Mouse (Mus musculus): Measurements from ENCODE around the gene Aqr.

The Aqr gene

DNA sequence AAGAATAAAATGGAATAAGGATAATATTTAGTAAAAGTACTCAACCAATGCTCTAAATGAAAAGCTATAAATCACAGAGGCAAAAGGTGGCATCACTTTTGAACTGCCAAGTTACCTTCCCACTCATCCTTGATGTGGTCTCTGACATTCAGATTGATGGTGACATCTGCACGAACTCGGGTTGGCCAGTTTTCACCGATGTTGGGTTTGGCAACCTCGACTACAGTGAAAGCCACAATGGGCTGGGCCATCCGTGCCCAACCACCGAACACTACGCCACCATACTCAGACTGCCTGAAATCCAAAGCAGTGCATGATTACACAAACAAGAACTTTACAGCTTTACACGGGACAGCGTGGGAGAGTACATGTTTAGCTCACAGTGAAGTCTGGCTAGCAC is 50.1 kb downstream of the Aqr start:
- in situ Hi-C loops (cut with MboI, MseI), result no loop called here

DNA sequence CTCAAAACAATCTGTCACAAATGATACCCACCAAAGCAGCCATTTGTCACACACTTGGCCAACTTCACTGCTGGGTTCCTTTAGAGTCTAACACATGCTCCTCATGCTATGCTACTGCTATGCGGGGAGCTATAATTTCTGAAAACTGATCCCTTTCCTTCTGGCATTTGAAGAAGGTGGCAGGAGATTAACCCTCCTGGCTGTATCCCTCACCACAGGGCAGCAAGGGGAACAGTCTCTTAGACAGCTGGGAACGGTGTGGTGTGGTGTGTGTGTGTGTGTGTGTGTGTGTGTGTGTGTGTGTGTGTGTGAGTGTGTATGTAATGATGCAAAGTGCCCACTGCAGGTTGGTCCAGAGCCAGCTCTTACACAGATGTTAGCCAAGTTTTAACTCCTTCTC is 51.0 kb downstream of the Aqr start:
- in situ Hi-C loops (cut with MboI, MseI), result no loop called here

DNA sequence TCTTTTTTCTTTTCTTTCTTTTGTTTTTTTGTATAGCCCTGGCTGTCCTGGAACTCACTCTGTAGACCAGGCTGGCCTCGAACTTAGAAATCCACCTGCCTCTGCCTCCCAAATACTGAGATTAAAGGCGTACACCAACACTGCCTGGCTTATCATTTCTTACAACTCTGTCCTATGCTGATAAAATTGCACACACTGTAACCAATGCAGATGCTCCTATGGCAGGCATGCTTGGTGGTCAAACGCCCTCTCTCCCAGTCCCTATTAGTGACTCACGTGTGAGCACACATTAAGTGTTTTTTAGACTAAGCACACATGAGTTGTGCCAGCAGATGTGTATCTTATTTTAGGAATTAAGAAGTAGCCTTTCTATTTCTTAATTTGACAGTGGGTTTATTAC is 53.5 kb downstream of the Aqr start:
- in situ Hi-C loops (cut with MboI, MseI), result no loop called here

DNA sequence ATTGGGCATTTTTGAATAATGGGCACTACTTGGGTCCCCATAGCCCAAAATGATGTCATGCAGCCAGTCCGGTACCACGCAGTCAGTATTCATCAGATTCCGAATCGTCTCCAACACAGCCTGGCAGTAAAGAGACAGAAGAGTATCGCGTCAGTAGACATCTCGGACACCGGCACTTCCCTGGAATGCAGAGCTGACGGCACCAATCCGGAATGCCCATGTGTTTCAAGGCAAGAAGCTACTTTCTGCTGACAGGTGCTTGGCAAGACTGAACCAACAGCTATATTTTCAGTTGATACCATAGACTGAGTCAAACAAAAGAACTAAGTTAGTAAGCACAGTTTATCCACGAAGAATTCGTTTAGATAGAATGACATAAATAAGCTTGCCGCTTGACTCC is 56.2 kb downstream of the Aqr start:
- in situ Hi-C loops (cut with MboI, MseI), result no loop called here

DNA sequence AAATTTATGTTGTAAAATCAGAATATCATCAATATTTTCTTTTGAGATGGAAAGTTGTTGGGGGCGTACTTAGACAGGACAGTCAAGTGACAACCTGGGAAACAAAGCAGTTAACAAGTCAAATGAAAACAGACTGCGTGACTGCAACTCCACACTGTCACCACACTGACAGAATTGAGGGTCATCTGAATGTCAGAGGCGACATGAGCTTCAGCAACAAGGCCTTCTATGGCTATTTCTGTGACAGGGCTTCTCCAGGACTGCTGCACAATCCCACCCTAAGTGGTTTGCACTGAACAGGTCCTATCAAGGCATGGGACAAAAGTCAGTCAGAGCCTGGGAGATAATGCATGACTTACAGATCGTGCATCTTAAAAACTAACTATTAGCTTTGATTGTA is 63.5 kb downstream of the Aqr start:
- in situ Hi-C loops (cut with MboI, MseI), result loop anchor here (25.0 kb wide), 1 partner anchor 286 kb away; the partner anchor contains the start of genes Arhgap11a and Scg5

DNA sequence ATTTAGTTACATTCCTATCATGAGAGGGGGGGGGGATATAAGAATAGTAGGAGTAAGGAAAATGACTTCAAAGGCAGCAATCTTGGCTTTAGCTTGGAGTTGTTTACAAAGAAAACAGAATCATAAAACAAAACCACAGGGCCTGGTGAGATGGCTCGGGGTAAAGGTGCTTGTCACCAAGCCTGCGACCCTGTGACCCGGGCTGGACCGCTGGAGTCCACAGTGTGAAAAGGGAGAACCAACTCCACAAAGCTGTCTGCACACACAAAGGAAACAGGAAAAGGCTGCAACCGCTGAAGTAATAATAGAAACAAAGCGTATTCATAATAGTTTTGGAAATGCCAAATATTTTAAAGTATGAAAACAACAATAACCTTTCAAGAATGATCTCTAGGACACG is 67.4 kb downstream of the Aqr start:
- in situ Hi-C loops (cut with MboI, MseI), result loop anchor here (25.0 kb wide), 1 partner anchor 282 kb away; the partner anchor contains the start of genes Arhgap11a and Scg5

DNA sequence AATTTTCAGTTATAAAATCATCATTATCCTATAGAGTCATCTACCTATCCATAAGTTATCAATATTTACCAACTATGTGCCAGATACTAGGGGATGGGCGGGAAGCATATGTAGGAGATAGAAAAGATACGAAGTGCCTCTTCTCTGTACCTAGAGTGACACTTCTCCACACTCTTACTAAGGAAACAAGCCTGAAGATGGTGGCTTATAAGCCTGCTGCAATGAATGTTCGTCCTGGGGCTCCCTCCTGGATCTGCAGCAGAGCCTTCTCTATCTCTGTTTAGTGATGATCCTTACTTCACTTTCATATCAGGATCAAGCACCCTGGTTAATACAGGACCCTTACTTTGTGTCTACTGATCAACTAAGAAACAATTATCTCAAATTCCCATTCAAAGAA is 69.2 kb downstream of the Aqr start:
- in situ Hi-C loops (cut with MboI, MseI), result loop anchor here (25.0 kb wide), 1 partner anchor 280 kb away; the partner anchor contains the start of genes Arhgap11a and Scg5

DNA sequence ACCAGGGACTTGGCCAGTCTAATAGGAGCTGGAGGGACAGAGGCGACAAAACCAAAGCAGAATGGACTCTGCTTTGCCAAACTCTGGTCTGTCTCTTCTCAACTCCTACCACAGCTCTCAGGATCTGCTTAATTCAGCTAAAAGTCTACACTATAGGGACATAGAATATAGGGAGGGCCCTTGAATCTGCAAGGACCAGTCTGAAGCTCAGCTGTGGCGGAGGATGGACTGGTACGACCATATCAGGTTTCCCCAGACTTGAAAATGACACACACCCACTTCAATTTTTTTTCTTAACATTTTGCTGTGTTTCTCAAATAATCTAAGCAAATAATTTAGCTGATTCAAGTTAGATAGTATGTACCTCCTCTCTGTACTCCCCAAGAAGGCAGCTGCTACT is 69.6 kb downstream of the Aqr start:
- in situ Hi-C loops (cut with MboI, MseI), result loop anchor here (25.0 kb wide), 1 partner anchor 280 kb away; the partner anchor contains the start of genes Arhgap11a and Scg5

DNA sequence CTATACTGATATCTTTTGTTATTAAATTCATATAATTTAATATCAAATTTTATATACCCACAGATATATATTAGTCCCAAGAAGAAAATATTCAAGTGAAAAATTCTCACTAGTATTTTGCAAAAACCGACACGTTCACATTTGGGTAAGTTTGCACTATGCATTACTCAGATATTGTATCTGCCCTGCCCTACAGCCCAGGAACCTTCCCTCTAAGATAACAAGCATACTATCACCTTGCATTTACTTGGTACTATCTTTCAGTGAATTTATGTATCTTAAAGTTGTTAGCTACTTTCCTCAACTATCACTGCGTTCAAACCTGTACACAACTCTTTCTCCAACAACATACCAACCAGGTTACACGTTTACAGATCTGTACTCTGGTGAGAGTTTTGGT is 71.3 kb downstream of the Aqr start:
- in situ Hi-C loops (cut with MboI, MseI), result loop anchor here (25.0 kb wide), 1 partner anchor 278 kb away; the partner anchor contains the start of genes Arhgap11a and Scg5

DNA sequence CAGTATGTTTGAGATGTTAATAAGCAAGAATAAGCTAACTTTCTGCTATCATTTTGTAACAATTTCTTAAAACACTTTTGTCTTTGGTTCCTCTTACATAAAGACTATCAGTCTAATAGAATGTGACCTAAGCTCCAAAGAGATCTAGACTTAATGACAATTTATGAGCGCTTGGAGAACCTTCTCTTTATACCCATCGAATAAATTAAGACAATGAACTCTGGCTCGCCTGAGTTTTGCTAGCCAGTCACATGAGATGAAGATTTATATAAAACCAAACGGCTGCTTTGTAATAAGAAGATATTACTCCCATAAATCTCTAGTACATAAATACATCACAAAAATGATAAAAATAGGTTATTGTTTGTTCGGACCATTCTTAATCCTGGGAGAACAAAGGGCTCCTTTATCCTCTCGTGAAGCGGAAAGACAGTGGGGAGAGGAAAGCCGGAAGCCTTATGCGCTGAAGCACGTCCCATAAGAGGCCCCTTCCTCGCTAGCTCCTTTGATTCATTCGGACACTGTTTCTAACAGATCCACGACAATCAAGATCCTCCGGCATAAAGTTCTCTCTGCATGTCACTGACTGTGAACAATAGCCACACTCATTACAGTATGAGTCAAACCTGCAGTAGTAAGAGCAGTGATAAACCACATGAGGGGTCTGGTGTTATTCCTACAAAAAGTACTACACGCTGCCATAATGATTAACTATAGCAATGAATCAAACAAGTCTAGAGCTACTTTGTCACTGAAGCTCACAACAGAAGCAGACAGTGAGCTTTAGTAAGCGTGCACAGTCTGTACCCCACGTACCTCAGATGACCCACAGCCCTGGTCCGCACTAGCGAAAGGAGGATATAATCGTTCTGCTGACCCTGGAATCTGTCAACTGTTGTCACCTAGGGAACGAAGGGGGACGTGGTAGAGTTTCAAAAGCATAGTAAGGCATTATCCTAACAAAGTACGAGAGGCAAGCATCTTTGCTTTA is 79.2 kb downstream of the Aqr start:
- in situ Hi-C loops (cut with MboI, MseI), result loop anchor here (10.0 to 25.0 kb wide), 2 partner anchors 270 to 1477 kb away; partner anchors contain the start of genes Arhgap11a, BC052040 and Scg5

DNA sequence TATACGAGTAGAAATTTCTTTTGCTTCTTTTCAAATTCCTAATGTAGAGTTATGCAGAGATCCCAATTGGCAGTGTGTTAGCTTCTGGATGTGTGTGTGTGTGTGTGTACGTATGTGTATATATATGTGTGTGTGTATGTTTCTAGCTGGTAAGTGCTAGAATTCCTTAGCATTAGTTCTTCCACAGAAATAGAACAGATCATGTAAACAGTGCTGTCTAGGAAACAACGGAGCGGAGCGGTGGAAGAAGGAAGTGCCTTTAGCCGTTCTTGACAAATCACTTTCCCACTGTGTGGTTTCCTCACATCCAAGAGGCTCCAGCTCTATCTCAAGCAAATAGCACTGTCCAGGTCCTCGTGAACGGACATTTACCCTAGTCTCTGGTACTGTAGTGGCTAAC is 80.4 kb downstream of the Aqr start:
- in situ Hi-C loops (cut with MboI, MseI), result loop anchor here (10.0 to 25.0 kb wide), 2 partner anchors 269 to 1478 kb away; partner anchors contain the start of genes Arhgap11a, BC052040 and Scg5

DNA sequence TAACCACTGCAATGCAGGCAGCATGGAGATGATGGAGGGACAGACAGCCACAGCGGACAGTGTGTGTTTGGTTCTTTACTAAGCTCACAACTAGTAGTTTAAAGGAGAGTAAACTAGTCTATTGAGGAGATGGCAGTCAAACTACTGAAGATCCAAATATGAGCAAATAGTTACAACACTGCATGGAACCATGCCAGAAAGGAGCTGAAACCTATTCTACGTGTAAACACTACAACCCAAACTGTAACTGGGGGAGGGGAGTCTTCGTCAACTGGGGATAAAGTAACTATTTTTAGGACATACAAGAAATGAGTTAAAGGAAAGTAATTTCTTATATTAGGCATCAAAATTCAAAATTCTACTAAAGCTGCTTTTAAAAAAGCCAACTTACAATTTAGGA is 84.4 kb downstream of the Aqr start:
- in situ Hi-C loops (cut with MboI, MseI), result loop anchor here (10.0 to 25.0 kb wide), 2 partner anchors 265 to 1482 kb away; partner anchors contain the start of genes Arhgap11a, BC052040 and Scg5

DNA sequence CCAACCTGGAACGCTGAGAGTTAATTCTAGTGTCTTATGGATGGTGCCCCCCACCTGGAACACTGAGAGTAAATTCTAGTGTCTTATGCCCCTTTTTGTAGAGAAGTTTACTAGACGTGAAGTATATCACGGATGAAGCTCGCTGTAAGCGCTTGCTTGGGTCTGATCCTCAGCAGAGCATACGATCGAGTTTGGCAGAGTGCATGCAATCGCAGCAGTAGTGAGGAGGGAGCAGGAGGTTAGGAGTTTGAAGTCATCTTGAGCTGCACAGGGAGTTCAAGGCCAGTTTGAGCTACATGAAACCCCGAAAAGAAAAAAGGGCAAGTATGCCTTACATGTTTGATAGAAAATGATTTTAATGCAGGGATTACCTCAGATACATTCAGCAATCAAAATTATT is 86.0 kb downstream of the Aqr start:
- in situ Hi-C loops (cut with MboI, MseI), result loop anchor here (10.0 to 25.0 kb wide), 2 partner anchors 264 to 1484 kb away; partner anchors contain the start of genes Arhgap11a, BC052040 and Scg5

DNA sequence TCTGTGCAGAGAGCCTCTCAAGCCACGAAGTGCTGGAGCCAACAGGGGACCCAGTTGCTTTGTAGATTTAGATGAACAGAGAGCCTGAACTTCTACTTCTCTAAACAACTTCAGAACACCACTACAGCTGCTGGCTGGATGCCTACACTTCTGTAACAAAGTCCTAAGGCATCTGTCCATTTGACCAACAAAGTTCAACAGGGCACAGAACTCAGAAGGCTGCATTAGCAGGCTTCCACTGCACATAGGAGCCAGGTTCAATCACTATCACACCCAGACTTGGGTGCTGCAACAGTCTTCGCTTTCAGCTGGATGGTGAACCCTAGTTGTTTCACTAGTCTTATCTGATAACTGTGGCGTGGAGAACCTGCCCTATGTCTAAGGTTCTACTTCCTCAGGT is 87.0 kb downstream of the Aqr start:
- in situ Hi-C loops (cut with MboI, MseI), result loop anchor here (10.0 to 25.0 kb wide), 2 partner anchors 263 to 1485 kb away; partner anchors contain the start of genes Arhgap11a, BC052040 and Scg5

DNA sequence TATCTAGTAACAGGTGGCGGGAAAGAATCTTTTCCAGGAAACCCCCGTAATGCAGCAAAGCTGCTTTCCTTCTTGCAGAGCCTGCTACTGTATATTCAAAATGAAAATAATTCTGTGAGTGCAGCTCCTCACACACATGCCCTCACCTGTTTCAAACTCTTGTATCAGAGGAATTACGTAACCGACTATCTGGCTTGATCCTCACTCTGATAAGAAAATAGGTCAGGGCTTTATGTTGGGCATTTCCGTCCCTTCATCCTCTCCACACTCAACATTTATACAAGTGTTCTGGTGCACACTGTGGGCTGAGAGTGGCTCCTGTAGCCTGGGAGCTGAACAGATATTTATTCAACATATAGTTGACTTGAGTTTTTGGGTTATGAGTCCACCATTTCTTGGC is 87.7 kb downstream of the Aqr start:
- in situ Hi-C loops (cut with MboI, MseI), result no loop called here

DNA sequence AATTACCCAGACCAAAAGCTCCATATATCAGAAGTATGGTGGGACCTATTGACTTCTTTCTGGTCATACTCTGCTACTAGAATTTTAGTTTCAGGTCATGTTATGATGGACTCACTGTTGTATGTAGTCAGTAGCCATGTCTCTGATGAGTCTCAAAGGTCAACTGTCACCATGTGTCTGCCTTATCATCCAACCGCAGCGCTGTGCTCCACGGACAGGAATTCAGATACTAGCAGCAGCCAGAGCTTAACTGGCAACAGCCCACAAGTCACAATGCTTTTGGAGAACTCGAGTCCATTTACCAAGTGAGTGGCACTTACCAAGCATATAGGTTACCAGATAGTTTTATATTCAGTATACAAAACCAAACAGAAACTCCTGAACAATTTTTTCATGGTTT is 89.2 kb downstream of the Aqr start:
- in situ Hi-C loops (cut with MboI, MseI), result no loop called here

DNA sequence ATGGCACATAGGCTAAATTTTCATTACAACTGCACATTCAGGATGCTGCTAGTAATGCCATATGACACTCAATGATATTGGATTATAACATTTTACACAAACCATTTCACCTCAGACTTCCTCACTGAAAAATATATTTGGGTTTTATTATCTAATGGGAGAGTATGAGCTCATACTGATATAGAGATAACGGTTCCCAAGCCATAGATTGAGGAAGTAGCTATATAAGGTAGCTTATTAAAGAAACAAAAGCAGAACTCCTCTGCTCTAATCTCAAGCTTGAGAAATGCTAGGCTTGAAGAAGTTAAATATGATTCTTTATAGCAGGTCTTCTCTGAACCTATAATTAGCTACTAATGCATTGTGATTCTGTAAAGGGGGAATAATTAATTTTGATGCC is 90.3 kb downstream of the Aqr start:
- in situ Hi-C loops (cut with MboI, MseI), result no loop called here

DNA sequence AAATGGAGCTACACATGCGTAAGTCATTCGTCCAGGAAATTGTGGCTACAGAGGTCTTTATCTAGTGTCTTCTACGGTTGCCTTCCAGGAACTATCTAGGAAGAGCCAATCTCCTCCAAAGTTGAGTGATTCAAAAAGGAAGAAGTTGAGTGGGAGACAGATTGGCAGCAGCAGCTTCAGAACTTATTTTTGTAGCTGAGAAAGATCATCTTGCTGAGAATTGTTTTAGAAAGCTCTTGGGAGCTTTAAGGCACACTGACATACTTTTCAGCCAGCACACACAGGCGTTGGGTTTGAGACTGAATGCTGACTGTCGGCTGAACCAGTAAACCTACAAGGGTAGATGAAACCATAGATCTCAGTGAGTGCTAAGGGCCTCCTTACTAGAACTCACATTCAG is 91.5 kb downstream of the Aqr start:
- in situ Hi-C loops (cut with MboI, MseI), result no loop called here

DNA sequence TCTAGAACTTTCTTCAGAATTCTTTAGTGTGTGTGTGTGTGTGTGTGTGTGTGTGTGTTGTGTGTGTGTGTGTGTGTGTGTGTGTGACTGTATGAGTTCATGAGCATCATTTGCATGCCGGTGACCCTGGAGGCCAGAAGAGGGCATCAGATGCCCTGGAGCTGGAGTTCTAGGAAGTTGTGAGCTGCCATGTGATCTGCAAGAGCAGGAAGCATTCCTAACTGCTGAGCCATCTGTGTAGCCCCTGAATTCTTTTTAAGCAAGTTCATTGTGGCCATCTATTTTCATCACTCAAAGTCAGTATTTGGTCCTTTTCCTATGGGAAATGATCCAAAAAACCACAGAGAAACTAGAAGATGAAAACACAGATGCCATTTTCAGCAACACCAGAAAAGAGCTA is 92.1 kb downstream of the Aqr start:
- in situ Hi-C loops (cut with MboI, MseI), result no loop called here

DNA sequence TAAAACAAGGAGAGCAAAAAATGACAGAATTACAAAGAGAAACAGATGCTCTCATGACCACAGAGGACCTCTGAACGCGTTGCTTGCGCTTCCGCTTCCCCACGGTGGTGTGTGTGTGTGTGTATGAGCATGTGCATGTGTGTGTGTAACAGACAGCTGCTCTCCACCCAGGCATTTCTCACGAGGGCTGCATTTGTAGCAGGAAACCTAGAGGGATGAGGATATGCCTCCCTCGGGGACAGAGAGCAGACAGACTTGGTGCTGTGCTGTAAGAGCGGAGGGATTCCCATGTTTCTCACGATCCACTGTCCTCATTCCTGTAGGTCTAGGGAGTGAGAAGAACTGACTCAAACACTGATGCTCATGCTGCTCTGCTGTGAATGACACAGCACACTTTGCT is 93.2 kb downstream of the Aqr start:
- in situ Hi-C loops (cut with MboI, MseI), result no loop called here

DNA sequence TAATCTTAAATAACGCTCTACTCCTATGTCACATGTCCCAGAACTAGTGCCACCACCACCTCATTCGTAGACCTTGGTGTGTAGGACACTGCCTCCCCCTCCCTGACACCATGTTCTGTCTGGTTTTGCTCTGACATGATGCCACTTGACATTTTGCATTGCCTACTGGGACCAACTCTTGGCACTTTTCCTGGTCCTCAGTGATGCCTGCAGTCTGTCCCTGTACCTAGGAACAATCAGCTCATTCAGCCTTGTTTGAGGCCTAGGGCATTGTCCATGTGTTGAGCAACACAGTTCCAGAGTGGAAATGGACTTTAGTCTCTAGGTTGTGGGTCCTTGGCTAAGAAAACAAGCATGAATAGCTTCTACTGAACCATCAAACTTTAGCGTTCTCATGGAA is 97.0 kb downstream of the Aqr start:
- in situ Hi-C loops (cut with MboI, MseI), result no loop called here

DNA sequence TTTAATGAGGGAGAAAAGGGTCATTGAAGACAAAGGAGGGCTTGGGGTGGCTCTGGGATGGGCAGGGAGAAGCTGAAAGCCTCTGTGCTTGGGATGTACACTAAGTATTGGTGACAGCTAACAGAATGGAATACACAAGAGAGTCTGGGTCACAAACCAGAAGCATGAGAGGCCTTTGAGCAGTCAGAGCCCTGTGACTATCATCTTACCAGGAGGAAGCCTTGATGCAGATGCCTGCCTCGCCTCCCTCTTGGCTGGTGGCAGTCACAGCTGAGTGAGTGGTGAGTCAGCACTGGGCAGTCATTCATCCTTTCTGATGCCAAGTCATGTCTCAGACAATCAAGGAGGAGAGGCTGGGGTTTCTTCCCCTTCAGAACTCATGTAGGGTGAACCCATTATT is 99.6 kb downstream of the Aqr start:
- in situ Hi-C loops (cut with MboI, MseI), result no loop called here

DNA sequence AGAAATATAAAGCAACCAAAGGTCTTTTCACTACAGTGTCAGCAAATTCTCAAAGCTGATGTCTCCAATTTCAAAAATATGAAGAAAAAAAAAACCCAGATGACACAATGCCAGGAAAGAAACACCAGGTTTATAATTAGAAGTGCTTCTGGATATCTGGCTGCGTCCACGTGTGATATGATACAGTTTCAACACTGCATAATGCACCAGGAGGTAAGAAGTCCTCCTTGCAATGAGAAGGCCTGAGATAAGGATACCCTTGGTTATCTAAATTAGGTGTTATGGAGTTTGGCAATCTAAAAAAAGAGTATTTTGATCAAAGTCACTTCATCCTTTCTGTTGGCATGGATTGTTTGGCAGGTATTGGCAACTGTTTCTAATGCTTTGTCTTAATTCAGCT is 114.9 kb downstream of the Aqr start:
- in situ Hi-C loops (cut with MboI, MseI), result no loop called here
